Mouse (Mus musculus) ES-Bruce4 (cell line): ENCODE results near the gene Hspa1b. TPM values are rescaled to one million over a fixed set of nuclear protein-coding genes. Genes with fewer than 3 reads are reported as not detected.

Source experiments
- H3K27ac ChIP-seq: 2 replicates; pipeline ENCODE4 v1.5.1; 2012; ENCODE audit warnings: low read length, inconsistent platforms; ENCODE audit not compliant: insufficient read depth
- H3K27me3 ChIP-seq: 2 replicates; pipeline ENCODE4 v1.6.1; 2012; ENCODE audit warnings: mild to moderate bottlenecking, low read length, inconsistent platforms; ENCODE audit not compliant: control insufficient read depth, poor library complexity, insufficient read depth, severe bottlenecking
- H3K36me3 ChIP-seq: 2 replicates; pipeline ENCODE4 v1.6.1; 2012; ENCODE audit warnings: inconsistent platforms, mild to moderate bottlenecking, low read length, moderate library complexity; ENCODE audit not compliant: control insufficient read depth, poor library complexity, insufficient read depth, severe bottlenecking
- H3K4me1 ChIP-seq: one replicate; pipeline ENCODE4 v1.8.1; 2011; ENCODE audit warnings: low read length; ENCODE audit not compliant: control insufficient read depth, insufficient read depth
- H3K4me3 ChIP-seq: 2 replicates; pipeline ENCODE4 v1.5.1; 2011; ENCODE audit warnings: low read depth, mild to moderate bottlenecking, low read length
- H3K9ac ChIP-seq: 2 replicates; pipeline ENCODE4 v1.6.1; 2012; ENCODE audit warnings: low read depth, mild to moderate bottlenecking, inconsistent platforms; ENCODE audit not compliant: poor library complexity, severe bottlenecking
- H3K9me3 ChIP-seq: replicated peaks from 2 replicates; pipeline ENCODE4 v1.6.1; 2012; ENCODE audit warnings: mild to moderate bottlenecking, low read length, inconsistent platforms; ENCODE audit not compliant: control insufficient read depth, poor library complexity, insufficient read depth, severe bottlenecking
- CTCF ChIP-seq: IDR thresholded peaks from one replicate; pipeline ENCODE4 v1.8.1; 2011; ENCODE audit warnings: low read depth, low read length
- EP300 ChIP-seq: IDR thresholded peaks from 2 replicates; pipeline ENCODE4 v1.6.1; 2011; ENCODE audit warnings: low read depth, low read length; ENCODE audit not compliant: insufficient read depth
- POLR2A ChIP-seq: IDR thresholded peaks from one replicate; pipeline ENCODE4 v1.8.1; 2011; ENCODE audit warnings: low read length; ENCODE audit not compliant: insufficient read depth
- polyA plus RNA-seq: library from polyadenylated mRNA; stranded (reverse); fragments of >200 nt; gene quantifications from 2 replicates; pipeline ENCODE4 v1.2.4, GENCODE M21; 2011; ENCODE audit warnings: low read depth; ENCODE audit not compliant: missing spikeins, insufficient read depth, insufficient read length

The Hspa1b gene
- polyA plus RNA-seq, 1 experiment, result 3.0 TPM

GRCm38 (mm10) chr17:34934830-34935229 lies 24.2 kb downstream of the Hspa1b start:
- Histone ChIP-seq H3K9me3 (no peaks in the 10 kb centered on the region), H3K27me3 (no peaks in the 10 kb centered on the region), H3K4me3 (no peak overlapping the region), H3K9ac (no peak overlapping the region), H3K4me1 (peaks cover 2% of the 10 kb centered on the region), H3K27ac (no peak overlapping the region), H3K36me3 (no peaks in the 10 kb centered on the region)
- TF ChIP-seq EP300 (no peak), CTCF (no peak), POLR2A (no peak)

- Histone ChIP-seq H3K4me3 (peak overlapping the region; percentile 8; the same call in 1 of the 2 replicates), H3K9ac (peak overlapping the region; percentile 20; the same call in 1 of the 2 replicates), H3K27ac (no peak overlapping the region)
Measured at GRCm38 (mm10) chr17:34934031-34934430, 25.0 kb downstream of the Hspa1b start.

DNA sequence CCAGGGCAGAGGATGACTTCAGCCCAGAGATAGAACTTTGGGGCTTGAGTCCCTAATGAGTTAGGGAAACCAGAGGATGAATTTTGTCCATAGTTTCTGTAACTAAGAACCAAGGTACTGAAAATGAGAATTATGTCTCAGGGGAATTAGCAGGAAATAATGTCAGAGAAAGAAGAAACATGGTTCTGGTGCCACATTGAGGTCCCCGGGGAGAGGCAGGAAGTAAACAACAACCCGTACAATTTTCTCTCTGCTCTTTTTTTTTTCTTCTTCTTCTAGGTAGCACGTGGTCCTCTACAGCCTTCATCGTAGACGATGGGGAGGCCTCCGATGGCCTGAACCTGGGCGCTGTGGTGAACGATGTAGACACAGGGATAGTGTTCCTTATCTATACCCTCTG lies 26.8 kb downstream of the Hspa1b start:
- no peaks in the 10 kb centered on the region for H3K36me3 ChIP-seq
- peak overlapping the region; percentile 92 for H3K4me3 ChIP-seq
- TF ChIP-seq CTCF (no peak), POLR2A (no peak), EP300 (no peak)

More at GRCm38 (mm10) chr17:34934031-34934430, 25.0 kb downstream of the Hspa1b start:
- Histone ChIP-seq H3K4me1 (peaks cover 2% of the 10 kb centered on the region), H3K36me3 (no peaks in the 10 kb centered on the region), H3K9me3 (no peaks in the 10 kb centered on the region), H3K27me3 (no peaks in the 10 kb centered on the region)
- TF ChIP-seq CTCF, result no peak

GRCm38 (mm10) chr17:34931735-34932098 lies 27.3 kb downstream of the Hspa1b start:
- Histone ChIP-seq H3K36me3 (no peaks in the 10 kb centered on the region), H3K27me3 (no peaks in the 10 kb centered on the region), H3K27ac (no peak overlapping the region), H3K9me3 (no peaks in the 10 kb centered on the region), H3K4me1 (peaks cover 2% of the 10 kb centered on the region), H3K4me3 (peak overlapping the region; percentile 92), H3K9ac (peak overlapping the region; percentile 60)
- no peak for TF ChIP-seq POLR2A
- no peak for TF ChIP-seq EP300
- TF ChIP-seq CTCF, result no peak

More for the DNA sequence above, 26.8 kb downstream of the Hspa1b start:
- Histone ChIP-seq H3K27me3 (no peaks in the 10 kb centered on the region), H3K9me3 (no peaks in the 10 kb centered on the region), H3K9ac (peak overlapping the region; percentile 60; the same call in 1 of the 2 replicates), H3K27ac (no peak overlapping the region), H3K4me1 (peaks cover 2% of the 10 kb centered on the region)

DNA sequence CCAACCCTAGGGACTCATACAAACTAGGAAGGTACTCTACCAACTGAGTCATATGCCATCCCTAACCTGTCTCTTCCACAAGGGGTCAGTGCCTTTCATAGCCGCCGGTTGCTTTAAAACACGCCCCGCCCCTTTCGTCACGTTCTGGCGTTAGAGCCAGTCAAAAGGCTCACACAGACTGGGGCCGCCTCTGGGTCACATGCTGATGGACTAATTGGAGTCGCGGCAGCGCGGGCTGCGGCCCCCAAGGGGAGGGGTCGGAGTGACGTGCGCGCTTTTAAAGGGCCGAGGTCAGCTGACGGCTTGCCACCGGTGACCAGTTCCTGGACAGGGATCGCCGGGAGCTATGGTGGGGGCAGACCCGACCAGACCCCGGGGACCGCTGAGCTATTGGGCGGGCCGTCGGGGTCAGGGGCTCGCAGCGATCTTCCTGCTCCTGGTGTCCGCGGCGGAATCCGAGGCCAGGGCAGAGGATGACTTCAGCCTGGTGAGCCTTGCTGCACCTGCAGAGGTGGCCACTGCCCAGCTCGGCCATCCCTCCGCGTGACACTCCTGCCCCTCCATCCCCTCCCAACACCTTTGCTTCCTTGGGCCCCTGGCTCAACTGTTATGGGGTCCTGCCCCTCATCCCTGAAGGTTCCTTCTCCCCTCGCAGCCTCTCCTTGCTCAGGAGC lies 27.8 kb downstream of the Hspa1b start, which contains the start of gene Neu1:
TSS of gene Neu1 (plus strand) at position 193 of the 674 bp plus-strand sequence.
- H3K9me3 ChIP-seq, result no peaks in the 10 kb centered on the region
- H3K36me3 ChIP-seq, result no peaks in the 10 kb centered on the region
- peaks cover 2% of the 10 kb centered on the region for H3K4me1 ChIP-seq
- peak within 1 kb of the TSS; percentile 92 for H3K4me3 ChIP-seq
- no peak for TF ChIP-seq EP300
- peak; percentile 53 for TF ChIP-seq CTCF
- peak within 1 kb of the TSS; percentile 60 for H3K9ac ChIP-seq
- H3K27me3 ChIP-seq, result no peaks in the 10 kb centered on the region
- H3K27ac ChIP-seq, result no peak within 1 kb of the TSS

DNA sequence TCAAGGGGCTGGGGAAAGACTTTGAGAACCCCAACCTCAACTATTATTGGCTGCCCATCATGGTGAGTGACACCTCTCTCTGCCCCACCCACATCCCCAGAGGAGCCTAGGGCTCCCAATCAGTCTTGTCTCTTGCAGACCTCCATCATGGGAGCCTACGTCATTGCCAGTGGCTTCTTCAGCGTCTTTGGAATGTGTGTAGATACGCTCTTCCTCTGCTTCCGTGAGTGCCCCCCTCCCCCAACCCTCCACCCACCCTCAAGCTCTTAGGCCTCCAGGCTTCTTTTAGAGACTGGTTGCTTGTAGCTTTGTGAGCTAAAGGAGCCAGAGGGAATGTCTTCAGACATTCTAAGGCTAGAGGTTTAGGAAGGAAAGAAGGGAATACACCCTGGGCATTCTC lies 30.2 kb downstream of the Hspa1b start:
- Histone ChIP-seq H3K9me3 (no peaks in the 10 kb centered on the region), H3K4me1 (no peaks in the 10 kb centered on the region), H3K27ac (no peak overlapping the region), H3K4me3 (no peak overlapping the region), H3K36me3 (no peaks in the 10 kb centered on the region), H3K9ac (no peak overlapping the region), H3K27me3 (no peaks in the 10 kb centered on the region)
- TF ChIP-seq POLR2A (no peak), CTCF (no peak), EP300 (no peak)
